Mouse (Mus musculus): ENCODE measurements around the gene Mad1l1. TPM values are rescaled to one million over a fixed set of nuclear protein-coding genes. Genes with fewer than 3 reads are reported as not detected.

The Mad1l1 gene
- polyA plus RNA-seq, 1 experiment, result 29.9 TPM

GRCm38 (mm10) chr5:139981976-139982375 lies 339.4 kb downstream of the Mad1l1 start:
- no peak for TF ChIP-seq CTCF (IDR thresholded peaks at IDR 0.05; ENCODE audit: borderline replicate concordance, extremely low read depth, insufficient read depth, insufficient read length)
- no peak for TF ChIP-seq POLR2A (IDR thresholded peaks at IDR 0.05; ENCODE audit: borderline replicate concordance, extremely low read depth, insufficient read depth, insufficient read length, poor library complexity, severe bottlenecking)
- no peak for DNase-seq (ENCODE audit: low read depth)

GRCm38 (mm10) chr5:139979371-139979770 lies 342.0 kb downstream of the Mad1l1 start:
- peak; percentile 38 for DNase-seq (ENCODE audit: low read depth)
- TF ChIP-seq POLR2A (IDR thresholded peaks at IDR 0.05; ENCODE audit: borderline replicate concordance, extremely low read depth, insufficient read depth, insufficient read length, poor library complexity, severe bottlenecking) (no peak), CTCF (IDR thresholded peaks at IDR 0.05; ENCODE audit: borderline replicate concordance, extremely low read depth, insufficient read depth, insufficient read length) (no peak)

GRCm38 (mm10) chr5:139978525-139979276 lies 342.7 kb downstream of the Mad1l1 start:
- TF ChIP-seq CTCF (IDR thresholded peaks at IDR 0.05; ENCODE audit: borderline replicate concordance, extremely low read depth, insufficient read depth, insufficient read length) (no peak), POLR2A (IDR thresholded peaks at IDR 0.05; ENCODE audit: borderline replicate concordance, extremely low read depth, insufficient read depth, insufficient read length, poor library complexity, severe bottlenecking) (no peak)
- peak; percentile 27 for DNase-seq (ENCODE audit: low read depth)

- TF ChIP-seq POLR2A (IDR thresholded peaks at IDR 0.05; ENCODE audit: borderline replicate concordance, extremely low read depth, insufficient read depth, insufficient read length, poor library complexity, severe bottlenecking) (no peak), CTCF (IDR thresholded peaks at IDR 0.05; ENCODE audit: borderline replicate concordance, extremely low read depth, insufficient read depth, insufficient read length) (no peak)
Observed at GRCm38 (mm10) chr5:139977476-139977875, 343.9 kb downstream of the Mad1l1 start.

GRCm38 (mm10) chr5:139976584-139976983 lies 344.8 kb downstream of the Mad1l1 start:
- DNase-seq (ENCODE audit: low read depth), result no peak
- TF ChIP-seq POLR2A (IDR thresholded peaks at IDR 0.05; ENCODE audit: borderline replicate concordance, extremely low read depth, insufficient read depth, insufficient read length, poor library complexity, severe bottlenecking) (no peak), CTCF (IDR thresholded peaks at IDR 0.05; ENCODE audit: borderline replicate concordance, extremely low read depth, insufficient read depth, insufficient read length) (no peak)

More at GRCm38 (mm10) chr5:139977476-139977875, 343.9 kb downstream of the Mad1l1 start:
- no peak for DNase-seq (ENCODE audit: low read depth)

GRCm38 (mm10) chr5:139970186-139970631 lies 351.1 kb downstream of the Mad1l1 start:
- peak; percentile 45; the same call in 1 of the 2 replicates for TF ChIP-seq CTCF (IDR thresholded peaks at IDR 0.05; ENCODE audit: borderline replicate concordance, extremely low read depth, insufficient read depth, insufficient read length)
- TF ChIP-seq POLR2A (IDR thresholded peaks at IDR 0.05; ENCODE audit: borderline replicate concordance, extremely low read depth, insufficient read depth, insufficient read length, poor library complexity, severe bottlenecking), result no peak
- DNase-seq (ENCODE audit: low read depth), result peak; percentile 62

- TF ChIP-seq CTCF (IDR thresholded peaks at IDR 0.05; ENCODE audit: borderline replicate concordance, extremely low read depth, insufficient read depth, insufficient read length), result no peak
- no peak for TF ChIP-seq POLR2A (IDR thresholded peaks at IDR 0.05; ENCODE audit: borderline replicate concordance, extremely low read depth, insufficient read depth, insufficient read length, poor library complexity, severe bottlenecking)
- DNase-seq (ENCODE audit: low read depth), result peak; percentile 42
Observed at GRCm38 (mm10) chr5:139969151-139969948, 352.0 kb downstream of the Mad1l1 start.

GRCm38 (mm10) chr5:139965596-139965995 lies 355.8 kb downstream of the Mad1l1 start:
- TF ChIP-seq POLR2A (IDR thresholded peaks at IDR 0.05; ENCODE audit: borderline replicate concordance, extremely low read depth, insufficient read depth, insufficient read length, poor library complexity, severe bottlenecking), result no peak
- TF ChIP-seq CTCF (IDR thresholded peaks at IDR 0.05; ENCODE audit: borderline replicate concordance, extremely low read depth, insufficient read depth, insufficient read length), result no peak
- no peak for DNase-seq (ENCODE audit: low read depth)

GRCm38 (mm10) chr5:139964391-139964790 lies 357.0 kb downstream of the Mad1l1 start:
- no peak for TF ChIP-seq POLR2A (IDR thresholded peaks at IDR 0.05; ENCODE audit: borderline replicate concordance, extremely low read depth, insufficient read depth, insufficient read length, poor library complexity, severe bottlenecking)
- no peak for TF ChIP-seq CTCF (IDR thresholded peaks at IDR 0.05; ENCODE audit: borderline replicate concordance, extremely low read depth, insufficient read depth, insufficient read length)
- DNase-seq (ENCODE audit: low read depth), result no peak

- no peak for DNase-seq (ENCODE audit: low read depth)
- no peak for TF ChIP-seq CTCF (IDR thresholded peaks at IDR 0.05; ENCODE audit: borderline replicate concordance, extremely low read depth, insufficient read depth, insufficient read length)
- TF ChIP-seq POLR2A (IDR thresholded peaks at IDR 0.05; ENCODE audit: borderline replicate concordance, extremely low read depth, insufficient read depth, insufficient read length, poor library complexity, severe bottlenecking), result no peak
Observed at GRCm38 (mm10) chr5:139959741-139960140, 361.6 kb downstream of the Mad1l1 start.

Other genes starting within 250 kb of the Mad1l1 start
- gene Nudt1, start 104 bp upstream of the Mad1l1 start, polyA plus RNA-seq (2012; rRNA removed), result 17.3 and 20.1 TPM in 2 replicates
- 14.4 and 15.4 TPM in 2 replicates for gene Mrm2, start 10.3 kb upstream of the Mad1l1 start, polyA plus RNA-seq (2012; rRNA removed)
- gene Snx8, start 67.7 kb upstream of the Mad1l1 start, polyA plus RNA-seq (2012; rRNA removed), result 20.6 and 30.3 TPM in 2 replicates
- gene Eif3b, start 97.8 kb upstream of the Mad1l1 start, polyA plus RNA-seq (2012; rRNA removed), result 92.5 and 112 TPM in 2 replicates
- 0.10 and 0.12 TPM in 2 replicates for gene Gm4869, start 124.1 kb upstream of the Mad1l1 start, polyA plus RNA-seq (2012; rRNA removed)
- gene Chst12, start 184.0 kb upstream of the Mad1l1 start, polyA plus RNA-seq (2012; rRNA removed), result 9.5 and 15.7 TPM in 2 replicates
- 0.26 and 0.32 TPM in 2 replicates for gene Grifin, start 243.5 kb upstream of the Mad1l1 start, polyA plus RNA-seq (2012; rRNA removed)